Mouse (Mus musculus): ENCODE results near the gene Gemin7. TPM values are rescaled to one million over a fixed set of nuclear protein-coding genes. Genes with fewer than 3 reads are reported as not detected.

The Gemin7 gene
- total RNA-seq, 2 experiments from 2014 or later = 41.3 to 42.5 TPM

DNA sequence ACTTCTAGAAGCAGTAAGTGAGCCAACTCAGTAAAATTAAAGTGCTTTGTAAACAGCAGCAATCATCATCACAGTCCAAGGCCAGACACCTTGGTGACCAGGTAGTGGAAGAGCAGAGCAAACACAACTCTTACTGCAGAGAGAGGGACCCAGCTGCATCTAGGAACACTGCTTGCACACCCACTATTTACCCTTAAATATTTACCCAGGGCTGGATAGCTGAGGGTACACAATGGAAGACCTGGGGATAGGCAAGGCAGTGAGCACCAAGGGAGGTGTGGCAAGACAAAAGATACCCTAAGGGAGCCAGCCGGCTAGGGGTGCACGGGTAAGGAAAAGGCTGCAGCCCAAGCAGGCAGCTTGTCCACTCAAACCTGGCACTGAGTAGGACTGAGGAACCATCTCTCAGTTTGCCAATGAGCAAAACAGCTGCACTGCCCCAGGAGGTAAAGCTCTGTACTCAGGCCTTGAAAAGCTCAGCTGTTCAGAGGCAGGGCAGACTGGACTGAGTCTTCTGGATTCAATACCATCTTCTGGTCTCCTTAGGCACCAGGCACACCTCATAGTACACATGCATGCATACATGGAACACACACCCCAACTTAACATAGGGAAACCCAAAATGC, 29.9 kb downstream of the Gemin7 start:
- DNase-seq (ENCODE audit: low spot score in 2 of 2) = no peak

DNA sequence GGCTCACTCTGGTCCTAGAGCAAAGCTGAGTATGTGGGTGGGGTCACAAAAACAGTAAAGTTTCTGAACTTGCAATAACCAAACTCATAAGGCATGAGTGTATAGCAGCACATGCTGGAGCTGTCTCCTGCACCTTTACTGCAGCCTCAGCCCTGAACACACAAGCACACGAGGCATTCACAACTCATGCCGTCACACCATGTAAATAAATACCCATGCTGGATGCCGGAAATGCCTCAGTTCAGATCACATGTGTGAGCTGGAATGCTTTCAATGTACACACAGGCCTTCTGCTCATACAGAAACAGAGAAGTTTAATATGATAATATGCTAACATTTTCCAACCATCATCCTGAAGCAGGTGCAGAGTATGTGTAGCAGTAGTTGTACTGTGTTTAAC, 31.4 kb downstream of the Gemin7 start:
- no peak for DNase-seq (ENCODE audit: low spot score in 2 of 2)

GRCm38 (mm10) chr7:19543584-19543983, 33.8 kb downstream of the Gemin7 start:
- no peak for DNase-seq (ENCODE audit: low spot score in 2 of 2)

- peak; percentile 51 to 55 for DNase-seq (ENCODE audit: low spot score in 2 of 2)
Observed at GRCm38 (mm10) chr7:19542155-19542691, 35.2 kb downstream of the Gemin7 start.

GRCm38 (mm10) chr7:19541681-19542154, 35.7 kb downstream of the Gemin7 start:
- DNase-seq (ENCODE audit: low spot score in 2 of 2) = no peak

GRCm38 (mm10) chr7:19540771-19541566, 36.4 kb downstream of the Gemin7 start:
- no peak for DNase-seq (ENCODE audit: low spot score in 2 of 2)

- no peak for DNase-seq (ENCODE audit: low spot score in 2 of 2)
Observed at GRCm38 (mm10) chr7:19534676-19535075, 42.7 kb downstream of the Gemin7 start.

GRCm38 (mm10) chr7:19532240-19532639, 45.2 kb downstream of the Gemin7 start:
- no peak for DNase-seq (ENCODE audit: low spot score in 2 of 2)

DNA sequence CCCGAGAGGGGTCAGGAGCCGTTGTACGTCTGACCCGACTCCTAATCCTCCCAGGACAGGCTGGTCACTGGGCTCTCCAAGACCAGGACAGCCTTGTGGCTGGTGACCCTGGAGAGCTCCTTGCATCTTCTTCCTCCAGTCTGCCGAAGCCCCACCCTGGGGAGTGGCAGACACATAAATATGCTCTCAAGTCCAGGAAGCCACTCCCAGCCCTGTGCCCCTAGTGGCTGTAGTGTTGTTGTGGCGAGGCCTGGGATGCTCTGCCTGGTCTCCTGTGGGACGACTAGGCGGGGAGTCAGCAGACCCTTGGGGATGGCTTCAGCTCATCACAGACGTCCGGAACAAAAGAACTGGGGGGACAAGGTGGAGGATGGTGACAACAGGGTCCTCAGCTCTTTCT, 46.3 kb downstream of the Gemin7 start:
- no peak for DNase-seq (ENCODE audit: low spot score in 2 of 2)

DNA sequence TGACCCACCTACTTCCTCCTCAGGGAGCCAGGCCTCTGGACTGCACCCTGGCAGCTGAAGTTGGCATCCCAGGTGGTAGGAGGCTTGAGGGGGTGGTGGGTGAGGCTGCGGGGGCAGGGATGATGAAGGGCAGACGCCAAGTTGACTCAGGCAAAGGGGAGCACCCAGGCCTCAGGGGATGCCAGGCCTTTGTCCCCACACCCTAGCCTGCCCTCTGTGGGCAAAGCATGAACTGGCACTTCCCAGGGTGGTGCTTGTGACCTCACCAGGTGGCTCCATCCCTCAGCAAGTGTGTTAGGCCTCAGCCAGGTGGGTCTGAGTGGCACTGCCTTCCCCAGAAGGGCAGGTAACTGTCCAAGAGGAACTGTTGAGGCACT, 52.3 kb downstream of the Gemin7 start:
- no peak for DNase-seq (ENCODE audit: low spot score in 2 of 2)

GRCm38 (mm10) chr7:19524420-19525104, 52.8 kb downstream of the Gemin7 start:
- DNase-seq (ENCODE audit: low spot score in 2 of 2) = no peak

DNA sequence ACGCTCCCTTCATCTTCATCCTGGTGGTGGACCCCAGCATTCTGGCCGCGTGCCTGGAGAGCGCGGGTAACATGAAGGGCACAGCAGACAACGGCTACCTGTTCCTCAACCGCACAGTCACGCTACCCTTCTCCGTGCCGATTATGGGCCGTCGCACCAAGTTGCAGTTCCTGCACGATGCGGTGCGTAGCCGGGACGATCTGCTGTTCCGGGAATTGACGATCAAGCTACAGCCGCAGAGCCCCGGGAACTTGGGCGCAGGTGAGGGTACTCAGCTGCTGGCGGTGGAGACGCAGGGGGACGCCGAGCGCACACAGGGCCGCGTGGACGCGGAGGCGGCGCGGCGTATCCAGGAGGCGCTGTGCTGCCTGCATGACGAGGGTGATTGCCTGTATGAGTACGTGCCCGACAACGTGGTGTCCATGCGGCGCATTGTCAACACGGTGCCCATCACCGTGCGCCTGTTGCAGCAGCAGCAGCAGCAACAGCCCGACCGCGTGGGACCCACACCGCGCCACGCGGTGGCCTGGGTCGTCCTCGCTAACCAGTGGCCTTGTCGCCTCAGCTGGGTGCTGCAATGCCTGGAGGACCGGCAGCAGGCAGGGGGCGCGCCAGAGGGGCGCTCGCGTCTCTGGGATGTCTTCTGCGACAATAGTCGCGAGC, 53.5 kb downstream of the Gemin7 start:
- peak; percentile 81 to 86 for DNase-seq (ENCODE audit: low spot score in 2 of 2)

- peak in 1 of 2 experiments; percentile 25 for DNase-seq (ENCODE audit: low spot score in 2 of 2)
Observed at GRCm38 (mm10) chr7:19523017-19523756, 54.2 kb downstream of the Gemin7 start.

DNA sequence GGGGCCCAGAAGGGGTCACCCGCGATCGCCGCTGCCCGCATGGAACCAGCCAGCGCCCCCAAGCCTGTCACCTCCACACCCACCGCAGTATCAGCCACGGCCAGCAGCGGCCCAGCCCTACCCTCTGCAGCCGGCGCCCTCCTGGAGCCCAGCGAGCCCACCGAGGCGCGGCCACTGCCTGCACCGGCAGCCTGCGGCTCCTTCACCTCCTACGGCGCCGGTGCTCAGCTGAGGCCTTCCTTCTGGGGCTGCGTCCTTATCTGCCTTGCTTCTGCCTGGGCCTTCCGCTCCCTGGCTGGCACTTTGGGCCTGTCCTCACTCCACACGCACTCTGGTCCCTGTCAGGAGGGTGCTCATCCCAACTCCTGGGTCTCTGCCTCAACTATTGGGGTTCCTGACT, 57.4 kb downstream of the Gemin7 start:
- DNase-seq (ENCODE audit: low spot score in 2 of 2) = no peak

GRCm38 (mm10) chr7:19517652-19518365, 59.6 kb downstream of the Gemin7 start, which contains the start of gene Nkpd1:
Nkpd1 (plus strand) TSS chr7:19517838.
- DNase-seq (ENCODE audit: low spot score in 2 of 2) = no peak

Other genes starting within 250 kb of the Gemin7 start
- gene Ercc1, start 232.8 kb downstream of the Gemin7 start, total RNA-seq (2021) = 10 to 100 TPM; 43.1 to 43.9 TPM
- gene Cd3eap, start 218.1 kb downstream of the Gemin7 start, total RNA-seq (2021) = 10 to 100 TPM; 17.6 to 18.1 TPM
- gene Ppp1r13l, start 217.8 kb downstream of the Gemin7 start, total RNA-seq (2021) = 1 to 10 TPM; 3.4 to 4.5 TPM
- gene Ercc2, start 195.6 kb downstream of the Gemin7 start, total RNA-seq (2021) = 10 to 100 TPM; 33.8 to 33.9 TPM
- gene Klc3, start 173.5 kb downstream of the Gemin7 start, total RNA-seq (2021) = 1 to 10 TPM; 1.7 to 1.8 TPM
- gene Ckm, start 172.8 kb downstream of the Gemin7 start, total RNA-seq (2021) = under 1 TPM in 1 of 2 experiments, not detected in 1; 0.27 TPM
- 100 to 1,000 TPM; 115 to 132 TPM for gene Mark4, start 118.8 kb downstream of the Gemin7 start, total RNA-seq (2021)
- gene Exoc3l2, start 114.3 kb downstream of the Gemin7 start, total RNA-seq (2021) = 1 to 10 TPM in 1 of 2 experiments, under 1 TPM in 1; 0.69 to 1.1 TPM
- gene Bloc1s3, start 69.2 kb downstream of the Gemin7 start, total RNA-seq (2021) = 1 to 10 TPM; 6.9 to 8.2 TPM
- gene Trappc6a, start 69.2 kb downstream of the Gemin7 start, total RNA-seq (2021) = 10 to 100 TPM; 22.3 to 24.6 TPM
- gene Nkpd1, start 59.8 kb downstream of the Gemin7 start, total RNA-seq (2021) = 1 to 10 TPM in 1 of 2 experiments, under 1 TPM in 1; 0.94 to 1.0 TPM
- gene Ppp1r37, start 14.5 kb downstream of the Gemin7 start, total RNA-seq (2021) = 10 to 100 TPM; 82.0 to 83.6 TPM
- not detected for gene Zfp296, start 308 bp downstream of the Gemin7 start, total RNA-seq (2021)
- 10 to 100 TPM; 86.8 to 98.8 TPM for gene Clasrp, start 26.9 kb upstream of the Gemin7 start, total RNA-seq (2021)
- 10 to 100 TPM in 1 of 2 experiments, 1 to 10 TPM in 1; 9.2 to 10.8 TPM for gene Relb, start 51.8 kb upstream of the Gemin7 start, total RNA-seq (2021)
- 100 to 1,000 TPM; 140 to 143 TPM for gene Clptm1, start 87.4 kb upstream of the Gemin7 start, total RNA-seq (2021)
- not detected for gene Apoc2, start 100.3 kb upstream of the Gemin7 start, total RNA-seq (2021)
- gene Gm44805, start 103.8 kb upstream of the Gemin7 start, total RNA-seq (2021) = not detected
- not detected for gene Apoc4, start 103.9 kb upstream of the Gemin7 start, total RNA-seq (2021)
- 1 to 10 TPM; 4.3 to 6.5 TPM for gene Apoc1, start 115.1 kb upstream of the Gemin7 start, total RNA-seq (2021)
- 1,000 to 10,000 TPM; 2,438 to 2,580 TPM for gene Apoe, start 121.6 kb upstream of the Gemin7 start, total RNA-seq (2021)
- gene Tomm40, start 137.8 kb upstream of the Gemin7 start, total RNA-seq (2021) = 100 to 1,000 TPM; 113 to 115 TPM
- 10 to 100 TPM; 22.2 to 22.3 TPM for gene Nectin2, start 172.9 kb upstream of the Gemin7 start, total RNA-seq (2021)
- gene Bcam, start 193.4 kb upstream of the Gemin7 start, total RNA-seq (2021) = 10 to 100 TPM in 1 of 2 experiments, 1 to 10 TPM in 1; 7.2 to 10.6 TPM
- gene Cblc, start 219.2 kb upstream of the Gemin7 start, total RNA-seq (2021) = not detected
- gene Bcl3, start 245.2 kb upstream of the Gemin7 start, total RNA-seq (2021) = under 1 TPM; 0.85 to 0.87 TPM